Mouse (Mus musculus) C2C12 (cell line): Measurements from ENCODE around the gene Fam53b.

Experiments
- CEBPB ChIP-seq: IDR thresholded peaks from one replicate; pipeline ENCODE4 v1.6.1; 2011; ENCODE audit warnings: low read depth, mild to moderate bottlenecking, control low read depth, moderate library complexity
- CTCF ChIP-seq: IDR thresholded peaks from one replicate; pipeline ENCODE4 v1.5.1; 2011; ENCODE audit not compliant: control insufficient read depth, insufficient read depth, insufficient read length
- MAX ChIP-seq: IDR thresholded peaks from one replicate; pipeline ENCODE4 v1.6.1; 2011; ENCODE audit warnings: mild to moderate bottlenecking, control low read depth
- MYOG ChIP-seq: IDR thresholded peaks from one replicate; pipeline ENCODE4 v1.6.1; 2011; ENCODE audit not compliant: control insufficient read depth, insufficient read length; ENCODE audit errors: extremely low read depth
- USF1 ChIP-seq: IDR thresholded peaks from one replicate; pipeline ENCODE4 v1.6.1; 2011; ENCODE audit warnings: low read depth, mild to moderate bottlenecking, control low read depth, moderate library complexity

- TF ChIP-seq MAX (no peak), CTCF (no peak), CEBPB (no peak), USF1 (no peak), MYOG (no peak)
Measured at GRCm38 (mm10) chr7:132748076-132748769, 65.5 kb downstream of the Fam53b start.
